Mouse (Mus musculus): ENCODE results near the gene Hnrnpab. TPM values are rescaled to one million over a fixed set of nuclear protein-coding genes. Genes with fewer than 3 reads are reported as not detected.
"Not testable (repeated sequence)": the region's sequence is repeated elsewhere in the genome, so short reads cannot be mapped to it uniquely, and the experiment has no call there.

Hnrnpab gene
- polyA plus RNA-seq, 1 experiment from 2014 or later, result 280 TPM

DNA sequence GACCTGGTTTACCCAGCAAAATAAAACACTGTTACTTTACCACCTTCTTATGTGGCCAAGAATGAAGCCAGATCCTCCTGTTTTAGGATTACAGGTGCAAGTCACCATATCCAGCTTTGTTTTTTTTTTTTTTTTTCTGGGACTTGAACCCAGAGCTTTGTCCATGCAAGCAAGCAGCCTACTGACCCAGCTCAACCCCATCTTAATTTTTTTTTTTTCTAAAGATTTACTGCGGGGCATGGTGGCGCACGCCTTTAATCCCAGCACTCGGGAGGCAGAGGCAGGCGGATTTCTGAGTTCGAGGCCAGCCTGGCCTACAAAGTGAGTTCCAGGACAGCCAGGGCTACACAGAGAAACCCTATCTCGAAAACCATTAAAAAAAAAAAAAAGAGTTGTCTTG, 9.5 kb upstream of the Hnrnpab start:
- H3K4me3 ChIP-seq (ENCODE audit: low read length), result peak overlapping the region; percentile 44
- WGBS, result 93% methylated on average over 7 of the region's 7 CpGs
- H3K36me3 ChIP-seq (ENCODE audit: control insufficient read depth, insufficient read depth); H3K27me3 ChIP-seq (ENCODE audit: control insufficient read depth, insufficient read depth, low read length); ATAC-seq (replicated peaks; ENCODE audit: extremely low read depth, insufficient read depth, low FRiP score); H3K9me3 ChIP-seq (replicated peaks; ENCODE audit: control insufficient read depth, low read length): not testable (repeated sequence)
- peak overlapping the region; percentile 73 for H3K4me2 ChIP-seq (ENCODE audit: low read depth, low read length)
- H3K9ac ChIP-seq (ENCODE audit: low read length), result peak overlapping the region; percentile 72
- H3K4me1 ChIP-seq (ENCODE audit: control insufficient read depth, insufficient read depth, low read length), result peaks cover 20% of the 10 kb centered on the region
- peak overlapping the region; percentile 86 for H3K27ac ChIP-seq (ENCODE audit: low read length)

DNA sequence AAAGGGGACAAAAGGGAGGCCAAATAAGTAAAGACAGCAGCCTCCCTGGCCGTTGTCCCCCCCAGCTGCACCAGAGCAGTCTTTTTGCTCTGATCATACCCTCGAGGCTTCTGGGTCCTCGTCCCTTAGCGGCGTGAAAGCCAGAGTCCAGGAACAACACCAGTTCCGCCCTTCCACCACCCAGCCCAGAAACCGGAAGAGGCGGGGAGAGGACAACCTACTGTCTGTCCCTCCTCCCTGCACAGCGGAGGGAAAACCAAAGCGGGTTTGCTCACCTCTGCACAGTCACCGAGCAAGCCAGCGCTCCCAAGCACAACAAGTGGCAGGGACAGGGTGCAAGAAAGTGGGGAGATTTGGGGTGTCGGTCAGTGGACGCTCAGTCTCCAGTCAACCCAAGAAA, 9.0 kb upstream of the Hnrnpab start:
- peak overlapping the region; percentile 86 for H3K27ac ChIP-seq (ENCODE audit: low read length)
- no peaks in the 10 kb centered on the region for H3K27me3 ChIP-seq (ENCODE audit: control insufficient read depth, insufficient read depth, low read length)
- WGBS, result 1% methylated on average over 14 of the region's 14 CpGs
- peaks cover 15% of the 10 kb centered on the region for H3K4me1 ChIP-seq (ENCODE audit: control insufficient read depth, insufficient read depth, low read length)
- no peaks in the 10 kb centered on the region for H3K36me3 ChIP-seq (ENCODE audit: control insufficient read depth, insufficient read depth)
- peak overlapping the region; percentile 73 for H3K4me2 ChIP-seq (ENCODE audit: low read depth, low read length)
- peak; percentile 67 for ATAC-seq (replicated peaks; ENCODE audit: extremely low read depth, insufficient read depth, low FRiP score)
- peak overlapping the region; percentile 72 for H3K9ac ChIP-seq (ENCODE audit: low read length)
- no peaks in the 10 kb centered on the region for H3K9me3 ChIP-seq (replicated peaks; ENCODE audit: control insufficient read depth, low read length)
- H3K4me3 ChIP-seq (ENCODE audit: low read length), result peak overlapping the region; percentile 44

DNA sequence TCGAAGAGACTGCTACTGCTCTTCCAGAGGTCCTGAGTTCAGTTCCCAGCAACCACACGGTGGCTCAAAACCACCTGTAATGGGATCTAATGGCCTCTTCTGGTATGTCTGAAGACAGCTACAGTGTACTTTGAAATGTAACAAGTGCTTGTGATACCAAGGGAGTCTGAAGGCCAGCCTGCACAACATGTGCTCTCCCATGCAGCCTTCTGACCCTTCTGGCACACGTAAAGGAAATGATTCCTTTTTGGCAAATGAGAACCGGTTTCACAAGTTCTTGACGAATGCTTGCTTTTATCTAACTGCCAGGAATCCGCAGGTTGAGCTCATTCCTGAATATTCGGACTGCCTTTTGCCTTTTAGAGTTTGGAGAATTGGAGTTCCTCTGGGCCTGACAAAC, 8.5 kb upstream of the Hnrnpab start:
- WGBS, result 35% methylated on average over 7 of the region's 7 CpGs
- no peak for ATAC-seq (replicated peaks; ENCODE audit: extremely low read depth, insufficient read depth, low FRiP score)

DNA sequence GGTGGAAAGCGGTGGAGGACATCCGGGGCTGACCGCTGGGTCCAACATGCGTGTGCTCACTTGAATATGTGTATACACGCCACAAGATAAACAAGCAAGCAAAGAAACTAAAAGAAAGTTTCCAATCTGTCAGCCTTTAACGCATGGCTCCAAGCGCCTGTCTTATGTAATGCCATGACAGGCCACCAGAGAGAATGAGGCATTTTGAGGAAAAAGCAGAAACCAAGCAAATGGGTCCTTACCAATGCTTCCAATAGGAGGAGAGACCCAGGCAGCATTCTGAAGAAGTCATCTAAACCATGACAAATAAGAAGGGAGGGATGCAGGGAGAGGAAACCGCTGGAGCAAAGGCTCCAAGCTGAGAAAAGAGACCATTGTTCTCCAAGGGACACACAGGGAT, 7.6 kb upstream of the Hnrnpab start:
- Histone ChIP-seq H3K9ac (ENCODE audit: low read length) (no peak overlapping the region), H3K27me3 (ENCODE audit: control insufficient read depth, insufficient read depth, low read length) (no peaks in the 10 kb centered on the region), H3K36me3 (ENCODE audit: control insufficient read depth, insufficient read depth) (no peaks in the 10 kb centered on the region), H3K4me1 (ENCODE audit: control insufficient read depth, insufficient read depth, low read length) (peaks cover 9% of the 10 kb centered on the region), H3K9me3 (replicated peaks; ENCODE audit: control insufficient read depth, low read length) (no peaks in the 10 kb centered on the region), H3K27ac (ENCODE audit: low read length) (no peak overlapping the region), H3K4me2 (ENCODE audit: low read depth, low read length) (no peak overlapping the region), H3K4me3 (ENCODE audit: low read length) (no peak overlapping the region)
- no peak for ATAC-seq (replicated peaks; ENCODE audit: extremely low read depth, insufficient read depth, low FRiP score)
- 75% methylated on average over 8 of the region's 8 CpGs for WGBS

More for the DNA sequence above, 8.5 kb upstream of the Hnrnpab start:
- H3K9ac ChIP-seq (ENCODE audit: low read length), result peak overlapping the region; percentile 72
- peak overlapping the region; percentile 73 for H3K4me2 ChIP-seq (ENCODE audit: low read depth, low read length)
- no peaks in the 10 kb centered on the region for H3K27me3 ChIP-seq (ENCODE audit: control insufficient read depth, insufficient read depth, low read length)
- peaks cover 10% of the 10 kb centered on the region for H3K4me1 ChIP-seq (ENCODE audit: control insufficient read depth, insufficient read depth, low read length)
- H3K9me3 ChIP-seq (replicated peaks; ENCODE audit: control insufficient read depth, low read length), result no peaks in the 10 kb centered on the region
- H3K36me3 ChIP-seq (ENCODE audit: control insufficient read depth, insufficient read depth), result no peaks in the 10 kb centered on the region
- H3K4me3 ChIP-seq (ENCODE audit: low read length), result peak overlapping the region; percentile 44
- peak overlapping the region; percentile 86 for H3K27ac ChIP-seq (ENCODE audit: low read length)

DNA sequence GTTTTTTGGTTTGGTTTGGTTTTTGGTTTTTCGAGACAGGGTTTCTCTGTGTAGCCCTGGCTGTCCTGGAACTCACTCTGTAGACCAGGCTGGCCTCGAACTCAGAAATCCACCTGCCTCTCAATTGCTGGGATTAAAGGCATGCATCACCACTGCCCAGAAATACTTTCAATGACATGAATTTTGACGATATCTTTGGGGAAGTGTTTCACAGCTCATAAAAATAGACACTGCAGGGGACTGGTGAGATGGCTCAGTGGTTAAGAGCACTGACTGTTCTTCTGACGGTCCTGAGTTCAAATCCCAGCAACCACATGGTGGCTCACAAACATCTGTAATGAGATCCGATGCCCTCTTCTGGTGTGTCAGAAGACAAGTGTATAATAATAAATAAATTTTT, 3.3 kb upstream of the Hnrnpab start:
- not testable (repeated sequence) for H3K36me3 ChIP-seq (ENCODE audit: control insufficient read depth, insufficient read depth); H3K4me2 ChIP-seq (ENCODE audit: low read depth, low read length); ATAC-seq (replicated peaks; ENCODE audit: extremely low read depth, insufficient read depth, low FRiP score); H3K9ac ChIP-seq (ENCODE audit: low read length); H3K9me3 ChIP-seq (replicated peaks; ENCODE audit: control insufficient read depth, low read length); H3K27me3 ChIP-seq (ENCODE audit: control insufficient read depth, insufficient read depth, low read length); H3K4me3 ChIP-seq (ENCODE audit: low read length); H3K27ac ChIP-seq (ENCODE audit: low read length)
- 78% methylated on average over 5 of the region's 5 CpGs for WGBS
- H3K4me1 ChIP-seq (ENCODE audit: control insufficient read depth, insufficient read depth, low read length), result peaks cover 11% of the 10 kb centered on the region

DNA sequence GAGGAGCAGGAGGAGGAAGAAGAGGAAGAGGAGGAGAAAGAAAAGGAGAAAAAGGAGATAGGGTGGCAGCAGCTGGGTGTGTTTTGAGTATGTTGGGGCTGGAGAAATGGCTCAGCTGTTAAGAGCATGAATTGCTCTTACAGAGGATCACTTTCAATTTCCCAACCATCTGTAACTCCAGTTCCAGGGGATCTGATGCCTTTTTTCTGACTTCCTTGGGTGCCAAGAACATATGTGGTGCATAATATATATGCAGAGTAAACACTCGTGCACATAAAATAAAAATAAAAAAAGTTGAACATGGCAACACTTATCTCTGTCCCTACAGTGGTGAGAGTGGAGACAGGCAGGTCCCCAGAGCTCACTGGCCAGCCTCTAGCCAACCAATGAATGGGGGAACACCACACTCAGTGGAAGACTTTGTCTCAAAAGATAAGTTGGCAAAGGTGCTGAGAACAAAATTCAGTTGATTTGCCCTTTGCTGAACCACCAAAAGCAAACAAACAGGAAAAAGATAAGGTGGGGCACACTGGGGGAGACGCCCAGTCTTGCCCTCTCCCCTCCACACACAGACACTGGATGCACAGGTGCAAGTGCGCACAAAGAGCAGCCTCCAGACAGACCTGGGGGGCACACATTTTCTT, 2.7 kb upstream of the Hnrnpab start:
- H3K36me3 ChIP-seq (ENCODE audit: control insufficient read depth, insufficient read depth), result peaks cover 8% of the 10 kb centered on the region
- peaks cover 14% of the 10 kb centered on the region for H3K4me1 ChIP-seq (ENCODE audit: control insufficient read depth, insufficient read depth, low read length)
- no peak for ATAC-seq (replicated peaks; ENCODE audit: extremely low read depth, insufficient read depth, low FRiP score)
- no peak overlapping the region for H3K9ac ChIP-seq (ENCODE audit: low read length)
- H3K4me3 ChIP-seq (ENCODE audit: low read length), result no peak overlapping the region
- no peak overlapping the region for H3K27ac ChIP-seq (ENCODE audit: low read length)
- H3K4me2 ChIP-seq (ENCODE audit: low read depth, low read length), result no peak overlapping the region
- 78% methylated on average over 3 of the region's 3 CpGs for WGBS
- no peaks in the 10 kb centered on the region for H3K9me3 ChIP-seq (replicated peaks; ENCODE audit: control insufficient read depth, low read length)
- no peaks in the 10 kb centered on the region for H3K27me3 ChIP-seq (ENCODE audit: control insufficient read depth, insufficient read depth, low read length)

DNA sequence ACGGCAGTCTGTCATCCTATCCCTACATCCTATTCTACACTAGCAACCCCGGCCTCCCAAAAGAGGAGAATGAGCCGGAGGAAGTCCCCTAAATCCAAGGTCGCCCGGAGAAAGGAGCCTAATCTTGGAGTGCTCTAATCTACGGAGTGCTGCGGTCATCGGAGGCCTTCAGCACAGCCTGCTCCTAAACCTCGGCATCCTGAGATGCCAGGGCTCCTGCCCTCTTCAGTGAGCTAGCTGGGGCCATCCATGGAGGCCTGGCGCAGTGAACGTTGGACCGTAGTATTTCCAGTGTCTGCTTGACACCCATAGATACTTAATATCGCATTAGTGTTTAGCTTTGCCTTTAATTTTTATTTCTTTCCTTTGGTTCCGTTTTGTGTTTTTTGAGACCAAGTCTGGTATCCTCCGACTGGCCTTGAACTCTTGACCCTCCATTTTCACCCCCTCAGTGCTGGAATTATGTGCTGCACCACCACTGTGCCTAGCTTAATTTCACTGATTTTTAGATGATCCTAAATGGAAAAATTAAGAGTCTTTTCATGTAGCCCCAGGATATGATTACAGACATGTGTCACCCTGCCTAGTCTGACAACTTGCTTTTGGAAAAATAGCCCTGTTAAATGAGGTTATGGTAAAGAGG, 570 bp upstream of the Hnrnpab start:
- 7% methylated on average over 15 of the region's 15 CpGs for WGBS
- Histone ChIP-seq H3K9me3 (replicated peaks; ENCODE audit: control insufficient read depth, low read length) (no peaks in the 10 kb centered on the region), H3K4me3 (ENCODE audit: low read length) (peak overlapping the region; percentile 94), H3K4me1 (ENCODE audit: control insufficient read depth, insufficient read depth, low read length) (peaks cover 20% of the 10 kb centered on the region), H3K27me3 (ENCODE audit: control insufficient read depth, insufficient read depth, low read length) (no peaks in the 10 kb centered on the region), H3K9ac (ENCODE audit: low read length) (peak overlapping the region; percentile 91), H3K4me2 (ENCODE audit: low read depth, low read length) (peak overlapping the region; percentile 84), H3K36me3 (ENCODE audit: control insufficient read depth, insufficient read depth) (peaks cover 29% of the 10 kb centered on the region), H3K27ac (ENCODE audit: low read length) (peak overlapping the region; percentile 92)
- ATAC-seq (replicated peaks; ENCODE audit: extremely low read depth, insufficient read depth, low FRiP score), result peak; percentile 15; the same call in 1 of the 2 replicates

DNA sequence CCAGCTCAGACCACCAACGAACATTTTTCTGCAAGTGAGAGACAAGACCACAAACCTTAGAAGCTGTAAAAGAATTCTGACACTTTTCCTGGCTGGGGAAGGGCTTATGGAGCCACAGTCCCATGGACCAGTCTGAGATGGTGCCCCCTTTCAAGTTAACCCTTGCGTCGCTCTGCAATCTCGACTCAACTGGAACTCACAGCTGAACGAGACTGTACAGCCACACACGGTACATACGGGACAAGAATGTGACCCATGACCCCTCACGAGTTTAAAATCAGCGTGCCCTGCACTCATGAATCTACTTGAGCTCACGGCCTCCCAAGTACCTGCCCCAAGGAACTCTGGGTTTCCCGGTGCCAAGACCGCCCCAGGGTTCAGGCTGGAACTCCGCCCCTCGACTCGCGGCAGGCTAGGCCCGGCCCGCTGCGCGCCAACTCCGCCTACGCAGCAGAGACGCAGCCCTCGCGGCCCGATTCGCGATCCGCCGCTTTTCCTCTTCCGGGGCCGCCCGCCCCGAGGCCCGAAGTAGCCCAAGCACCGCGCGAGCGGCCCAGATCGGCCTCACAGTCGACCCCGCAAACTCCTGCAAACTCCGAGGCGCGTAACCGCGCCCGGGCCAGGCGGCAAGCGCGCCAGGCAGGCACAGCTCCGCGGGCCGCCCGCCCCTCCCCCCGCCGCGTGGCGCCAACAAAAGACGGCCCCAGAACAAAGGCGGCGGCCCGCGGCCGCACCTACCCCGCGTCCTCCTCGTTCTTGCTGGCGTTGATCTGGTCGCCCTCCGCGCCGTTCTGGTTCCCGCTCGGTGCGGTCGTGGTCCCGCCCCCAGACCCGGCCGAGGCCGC, 823 bp downstream of the Hnrnpab start:
- peak; percentile 80 for ATAC-seq (replicated peaks; ENCODE audit: extremely low read depth, insufficient read depth, low FRiP score)
- Histone ChIP-seq H3K36me3 (ENCODE audit: control insufficient read depth, insufficient read depth) (peaks cover 43% of the 10 kb centered on the region), H3K4me1 (ENCODE audit: control insufficient read depth, insufficient read depth, low read length) (peaks cover 20% of the 10 kb centered on the region), H3K4me3 (ENCODE audit: low read length) (peak overlapping the region; percentile 94), H3K27ac (ENCODE audit: low read length) (peak overlapping the region; percentile 96), H3K27me3 (ENCODE audit: control insufficient read depth, insufficient read depth, low read length) (no peaks in the 10 kb centered on the region), H3K9me3 (replicated peaks; ENCODE audit: control insufficient read depth, low read length) (no peaks in the 10 kb centered on the region), H3K4me2 (ENCODE audit: low read depth, low read length) (peak overlapping the region; percentile 96), H3K9ac (ENCODE audit: low read length) (peak overlapping the region; percentile 99)
- WGBS, result under 1% methylated on average over 81 of the region's 81 CpGs

DNA sequence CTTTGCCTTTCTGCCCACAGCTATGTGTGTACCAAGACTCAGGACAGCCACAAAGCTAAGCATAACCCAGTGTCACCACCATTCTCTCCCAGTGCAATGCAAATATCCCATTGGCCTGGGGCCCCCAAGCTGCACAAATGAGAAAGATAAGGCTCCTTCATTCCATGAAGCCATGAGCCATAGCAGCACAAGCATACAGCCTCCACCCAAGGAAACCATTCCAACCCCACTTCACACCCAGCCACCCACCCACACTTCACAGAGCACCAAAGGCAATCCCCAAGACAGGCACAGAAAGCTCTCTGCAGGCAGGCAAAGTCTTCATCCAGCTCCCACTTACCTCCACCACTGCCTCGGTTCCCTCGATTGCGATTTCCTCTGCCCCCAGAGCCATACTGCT, 4.4 kb downstream of the Hnrnpab start:
- Histone ChIP-seq H3K4me3 (ENCODE audit: low read length) (no peak overlapping the region), H3K27me3 (ENCODE audit: control insufficient read depth, insufficient read depth, low read length) (no peaks in the 10 kb centered on the region), H3K9me3 (replicated peaks; ENCODE audit: control insufficient read depth, low read length) (no peaks in the 10 kb centered on the region), H3K36me3 (ENCODE audit: control insufficient read depth, insufficient read depth) (peaks cover 76% of the 10 kb centered on the region), H3K4me2 (ENCODE audit: low read depth, low read length) (no peak overlapping the region), H3K9ac (ENCODE audit: low read length) (no peak overlapping the region), H3K27ac (ENCODE audit: low read length) (no peak overlapping the region), H3K4me1 (ENCODE audit: control insufficient read depth, insufficient read depth, low read length) (peaks cover 17% of the 10 kb centered on the region)
- 84% methylated on average over 3 of the region's 3 CpGs for WGBS
- no peak for ATAC-seq (replicated peaks; ENCODE audit: extremely low read depth, insufficient read depth, low FRiP score)
